Mouse (Mus musculus): ENCODE data around the gene Mcm6. TPM values are rescaled to one million over a fixed set of nuclear protein-coding genes. Genes with fewer than 3 reads are reported as not detected.
A peak's percentile ranks its signal among the peaks of the same experiment; 100 is the strongest.

Mcm6 gene
- polyA plus RNA-seq, 1 experiment from 2014 or later = 248 TPM

DNA sequence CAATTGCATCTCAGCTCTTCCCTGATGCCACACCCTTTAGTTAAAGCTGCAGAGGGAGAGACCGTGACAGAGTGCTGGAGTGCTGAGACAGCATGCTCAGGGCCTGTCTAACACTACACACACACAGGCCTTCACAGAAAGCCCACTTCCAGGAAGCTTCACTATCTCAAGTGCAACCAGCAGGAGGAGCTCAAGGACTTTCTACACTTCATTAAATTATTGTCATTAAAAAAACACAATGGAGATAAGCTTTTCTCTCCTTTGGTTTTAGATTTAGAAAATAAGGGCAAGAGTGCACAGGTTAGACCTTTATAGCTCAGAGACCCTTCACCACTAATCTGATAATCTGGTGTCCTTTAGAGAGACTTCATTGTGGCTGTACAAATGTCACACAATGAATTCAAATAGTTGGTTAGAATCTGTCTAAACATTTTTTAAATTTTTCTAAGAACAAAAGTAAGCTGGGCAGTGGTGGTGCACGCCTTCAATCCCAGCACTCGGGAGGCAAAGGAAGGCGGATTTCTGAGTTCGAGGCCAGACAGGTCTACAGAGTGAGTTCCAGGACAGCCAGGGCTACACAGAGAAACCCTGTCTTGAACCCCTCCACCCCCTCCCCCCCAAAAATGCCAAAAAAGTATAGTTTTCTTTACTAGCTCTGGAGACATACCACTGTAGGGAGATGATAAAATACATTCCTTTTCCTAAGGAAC lies 9.4 kb upstream of the Mcm6 start:
- Histone ChIP-seq H3K4me1 (no peaks in the 10 kb centered on the region), H3K27me3 (ENCODE audit: insufficient read depth, poor library complexity, severe bottlenecking) (no peaks in the 10 kb centered on the region), H3K36me3 (peaks cover 45% of the 10 kb centered on the region), H3K27ac (no peak overlapping the region), H3K4me3 (no peak overlapping the region), H3K9me3 (no peaks in the 10 kb centered on the region)
- DNase-seq (ENCODE audit: low spot score) = no peak
- WGBS = 77% methylated on average over 5 of the region's 5 CpGs

- Histone ChIP-seq H3K27ac (no peak overlapping the region), H3K4me3 (no peak overlapping the region), H3K27me3 (ENCODE audit: insufficient read depth, poor library complexity, severe bottlenecking) (no peaks in the 10 kb centered on the region), H3K9me3 (no peaks in the 10 kb centered on the region), H3K36me3 (peaks cover 44% of the 10 kb centered on the region), H3K4me1 (peaks cover 17% of the 10 kb centered on the region)
- whole genome bisulfite sequencing = 54% methylated on average over 2 of the region's 2 CpGs
- no peak for DNase-seq (ENCODE audit: low spot score)
Observed at GRCm38 (mm10) chr1:128360601-128361000, 1.1 kb upstream of the Mcm6 start.

- Histone ChIP-seq H3K9me3 (no peaks in the 10 kb centered on the region), H3K36me3 (peaks cover 50% of the 10 kb centered on the region), H3K27ac (peak overlapping the region; percentile 97), H3K4me1 (peaks cover 17% of the 10 kb centered on the region), H3K27me3 (ENCODE audit: insufficient read depth, poor library complexity, severe bottlenecking) (no peaks in the 10 kb centered on the region), H3K4me3 (peak overlapping the region; percentile 92)
- DNase-seq (ENCODE audit: low spot score) = peak; percentile 79
- WGBS = under 1% methylated on average over 35 of the region's 35 CpGs
Observed at GRCm38 (mm10) chr1:128358916-128359553, 429 bp downstream of the Mcm6 start.

DNA sequence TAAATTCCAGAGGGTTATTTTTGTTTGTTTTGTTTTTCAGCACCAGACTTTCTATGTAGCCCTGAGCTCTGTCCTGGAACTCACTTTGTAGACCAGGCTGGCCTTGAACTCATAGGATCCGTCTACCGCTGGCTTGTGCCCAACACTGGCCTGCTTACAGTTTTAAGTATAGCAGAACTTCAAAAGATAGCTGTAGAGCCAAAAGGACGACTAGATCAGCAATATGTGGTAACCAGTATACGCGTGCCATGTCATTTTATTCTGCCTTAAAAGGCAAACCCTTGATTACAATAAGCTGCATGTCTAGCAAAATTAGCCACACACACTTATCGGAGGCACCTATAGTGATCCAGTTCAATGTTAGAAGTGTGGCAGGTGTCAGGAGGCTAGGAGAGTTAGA lies 1.2 kb downstream of the Mcm6 start:
- H3K27ac ChIP-seq = peak overlapping the region; percentile 97
- H3K36me3 ChIP-seq = peaks cover 52% of the 10 kb centered on the region
- WGBS = 71% methylated on average over 6 of the region's 6 CpGs

GRCm38 (mm10) chr1:128357452-128357851 lies 2.0 kb downstream of the Mcm6 start:
- Histone ChIP-seq H3K4me3 (peak overlapping the region; percentile 92; the same call in 1 of the 2 replicates), H3K27me3 (ENCODE audit: insufficient read depth, poor library complexity, severe bottlenecking) (no peaks in the 10 kb centered on the region), H3K36me3 (peaks cover 52% of the 10 kb centered on the region), H3K27ac (no peak overlapping the region), H3K4me1 (peaks cover 17% of the 10 kb centered on the region), H3K9me3 (no peaks in the 10 kb centered on the region)
- 57% methylated on average over 3 of the region's 3 CpGs for WGBS
- no peak for DNase-seq (ENCODE audit: low spot score)

More for the DNA sequence above, 1.2 kb downstream of the Mcm6 start:
- no peaks in the 10 kb centered on the region for H3K9me3 ChIP-seq
- DNase-seq (ENCODE audit: low spot score) = no peak
- no peaks in the 10 kb centered on the region for H3K27me3 ChIP-seq (ENCODE audit: insufficient read depth, poor library complexity, severe bottlenecking)
- H3K4me3 ChIP-seq = peak overlapping the region; percentile 92
- peaks cover 17% of the 10 kb centered on the region for H3K4me1 ChIP-seq

DNA sequence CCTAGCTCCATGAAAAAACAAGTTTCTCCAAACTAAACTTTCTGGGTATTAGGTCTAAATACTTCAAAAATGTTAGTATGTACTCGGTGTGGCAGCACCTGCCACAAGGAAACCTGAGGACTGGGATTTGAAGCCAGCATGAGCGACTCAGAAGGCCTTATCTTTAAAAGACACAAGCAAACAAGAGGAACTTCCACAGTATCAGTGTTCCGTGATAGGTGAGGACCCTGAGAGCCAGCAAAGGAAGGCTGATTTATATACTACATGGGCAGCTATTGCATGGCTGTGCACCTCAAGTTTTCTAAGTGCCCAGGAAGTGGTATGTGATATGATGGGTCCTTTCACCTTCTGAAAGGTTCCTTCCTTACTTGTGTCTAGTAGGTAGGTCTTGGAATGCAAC lies 6.4 kb downstream of the Mcm6 start:
- peaks cover 84% of the 10 kb centered on the region for H3K36me3 ChIP-seq
- H3K9me3 ChIP-seq = no peaks in the 10 kb centered on the region
- no peak overlapping the region for H3K4me3 ChIP-seq
- peaks cover 11% of the 10 kb centered on the region for H3K4me1 ChIP-seq
- no peak overlapping the region for H3K27ac ChIP-seq
- DNase-seq (ENCODE audit: low spot score) = no peak
- WGBS = 67% methylated on average over 3 of the region's 3 CpGs
- H3K27me3 ChIP-seq (ENCODE audit: insufficient read depth, poor library complexity, severe bottlenecking) = no peaks in the 10 kb centered on the region

DNA sequence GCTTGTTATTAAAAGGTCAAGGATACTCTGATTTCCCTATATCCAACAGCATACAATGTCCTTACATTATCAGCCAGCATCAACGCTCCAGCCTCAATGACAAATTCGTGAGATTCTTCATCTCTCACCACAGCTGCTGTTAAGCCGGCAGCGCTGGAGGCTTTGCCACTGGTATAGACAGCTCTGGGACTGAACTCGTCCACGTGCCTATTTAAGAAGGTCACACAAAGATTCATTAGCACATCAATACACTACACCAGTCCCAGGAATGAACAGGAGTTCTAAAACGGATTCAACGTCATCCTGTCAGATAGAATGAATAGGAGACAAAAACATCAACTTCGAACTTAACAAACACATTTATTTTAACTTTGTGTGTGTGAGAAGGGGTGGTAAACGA lies 15.2 kb downstream of the Mcm6 start:
- H3K27ac ChIP-seq = no peak overlapping the region
- no peaks in the 10 kb centered on the region for H3K27me3 ChIP-seq (ENCODE audit: insufficient read depth, poor library complexity, severe bottlenecking)
- no peaks in the 10 kb centered on the region for H3K4me1 ChIP-seq
- WGBS = 90% methylated on average over 10 of the region's 10 CpGs
- H3K36me3 ChIP-seq = peaks cover 94% of the 10 kb centered on the region
- H3K9me3 ChIP-seq = no peaks in the 10 kb centered on the region
- H3K4me3 ChIP-seq = no peak overlapping the region
- peak; percentile 24 for DNase-seq (ENCODE audit: low spot score)

- DNase-seq (ENCODE audit: low spot score) = no peak
- H3K27me3 ChIP-seq (ENCODE audit: insufficient read depth, poor library complexity, severe bottlenecking) = no peaks in the 10 kb centered on the region
- H3K9me3 ChIP-seq = no peaks in the 10 kb centered on the region
- no peaks in the 10 kb centered on the region for H3K4me1 ChIP-seq
- H3K36me3 ChIP-seq = peaks cover 96% of the 10 kb centered on the region
- no peak overlapping the region for H3K4me3 ChIP-seq
- 73% methylated on average over 13 of the region's 13 CpGs for WGBS
- no peak overlapping the region for H3K27ac ChIP-seq
Observed at GRCm38 (mm10) chr1:128337708-128338320, 21.6 kb downstream of the Mcm6 start.

DNA sequence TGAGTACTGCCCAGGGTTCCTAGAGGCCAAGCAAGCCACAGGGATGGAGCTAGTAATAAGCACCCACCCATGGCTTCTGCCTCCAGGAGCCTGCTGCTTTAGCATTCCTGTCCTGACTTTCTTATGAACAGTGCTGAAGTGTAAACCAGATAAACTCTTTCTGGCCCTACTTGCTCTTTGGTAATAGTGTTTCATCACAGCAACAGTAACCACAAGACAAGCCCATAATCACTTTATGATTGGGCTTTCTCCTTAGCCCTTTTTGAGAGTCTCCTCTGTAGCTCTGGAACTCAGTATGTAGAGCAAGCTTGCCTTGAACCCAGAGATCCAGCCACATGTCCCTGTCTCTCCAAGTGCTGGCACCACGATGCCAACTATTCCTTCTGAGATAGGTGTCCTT lies 29.2 kb downstream of the Mcm6 start:
- H3K9me3 ChIP-seq = no peaks in the 10 kb centered on the region
- H3K4me3 ChIP-seq = no peak overlapping the region
- no peaks in the 10 kb centered on the region for H3K4me1 ChIP-seq
- no peak overlapping the region for H3K27ac ChIP-seq
- 100% methylated on average over 1 of the region's 1 CpGs for WGBS
- no peak for DNase-seq (ENCODE audit: low spot score)
- no peaks in the 10 kb centered on the region for H3K27me3 ChIP-seq (ENCODE audit: insufficient read depth, poor library complexity, severe bottlenecking)
- peaks cover 82% of the 10 kb centered on the region for H3K36me3 ChIP-seq

GRCm38 (mm10) chr1:128328218-128328617 lies 31.2 kb downstream of the Mcm6 start, which contains the start of gene Lct:
Gene Lct, minus strand, starts transcription at chr1:128328318.
- H3K4me3 ChIP-seq = no peak within 1 kb of the TSS
- peaks cover 64% of the 10 kb centered on the region for H3K36me3 ChIP-seq
- no peak within 1 kb of the TSS for H3K27ac ChIP-seq
- no peaks in the 10 kb centered on the region for H3K27me3 ChIP-seq (ENCODE audit: insufficient read depth, poor library complexity, severe bottlenecking)
- H3K4me1 ChIP-seq = peaks cover 5% of the 10 kb centered on the region
- no peaks in the 10 kb centered on the region for H3K9me3 ChIP-seq
- no peak for DNase-seq (ENCODE audit: low spot score)
- 75% methylated on average over 3 of the region's 3 CpGs for WGBS

- peaks cover 8% of the 10 kb centered on the region for H3K4me1 ChIP-seq
- H3K9me3 ChIP-seq = no peaks in the 10 kb centered on the region
- H3K36me3 ChIP-seq = peaks cover 54% of the 10 kb centered on the region
- no peak overlapping the region for H3K4me3 ChIP-seq
- no peaks in the 10 kb centered on the region for H3K27me3 ChIP-seq (ENCODE audit: insufficient read depth, poor library complexity, severe bottlenecking)
- WGBS = 77% methylated on average over 1 of the region's 1 CpGs
- no peak overlapping the region for H3K27ac ChIP-seq
- DNase-seq (ENCODE audit: low spot score) = no peak
Observed at GRCm38 (mm10) chr1:128327165-128327564, 32.3 kb downstream of the Mcm6 start.

DNA sequence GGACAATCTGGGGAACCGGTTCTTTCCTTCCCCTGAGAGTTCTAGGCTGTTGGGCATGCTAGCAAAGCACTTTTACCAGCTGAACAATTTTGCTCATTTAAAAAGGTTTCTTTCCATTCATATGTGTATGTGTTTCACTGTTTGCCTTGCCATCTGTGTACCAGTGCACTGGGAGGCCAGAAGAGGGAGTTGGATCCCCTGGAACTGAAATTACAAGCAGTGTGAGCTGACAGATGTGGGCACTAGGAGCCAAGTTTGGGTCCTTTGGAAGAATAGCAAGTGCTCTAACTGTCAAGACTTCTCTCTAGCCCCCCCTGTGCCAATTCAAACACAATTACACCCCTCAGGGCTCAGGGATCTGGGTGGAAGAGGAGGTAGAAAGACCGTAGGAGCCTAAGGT lies 34.7 kb downstream of the Mcm6 start:
- Histone ChIP-seq H3K27ac (no peak overlapping the region), H3K27me3 (ENCODE audit: insufficient read depth, poor library complexity, severe bottlenecking) (no peaks in the 10 kb centered on the region), H3K36me3 (peaks cover 30% of the 10 kb centered on the region), H3K4me3 (no peak overlapping the region), H3K4me1 (peaks cover 8% of the 10 kb centered on the region), H3K9me3 (no peaks in the 10 kb centered on the region)
- DNase-seq (ENCODE audit: low spot score) = no peak
- 84% methylated on average over 2 of the region's 2 CpGs for WGBS

DNA sequence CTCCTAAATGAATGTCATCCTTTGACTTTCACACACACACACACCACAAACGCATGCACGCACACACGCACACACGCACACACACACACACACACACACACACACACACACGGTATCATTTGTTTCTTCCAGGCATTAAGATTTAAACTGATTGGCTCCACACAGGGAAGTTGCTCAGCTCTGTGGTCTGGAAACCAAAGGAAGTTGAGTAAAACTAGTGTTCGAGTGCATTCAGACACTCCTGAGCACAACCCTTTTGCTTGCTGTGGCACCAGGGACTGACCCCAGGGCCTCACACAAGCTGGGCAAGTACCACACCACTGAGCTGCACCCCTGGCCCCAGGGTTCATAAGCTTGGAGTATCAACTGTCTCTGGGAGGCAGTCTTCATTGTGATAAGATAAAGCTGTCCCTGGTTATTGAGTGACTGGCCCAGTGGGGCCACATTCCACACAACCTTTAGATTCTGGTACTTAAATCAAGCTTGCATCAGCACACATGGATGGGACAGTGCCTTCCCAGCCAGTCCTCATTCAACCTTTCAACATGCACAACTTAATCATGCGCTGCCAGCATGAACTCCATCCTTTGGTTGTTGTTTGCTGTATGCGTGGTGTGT lies 36.3 kb downstream of the Mcm6 start:
- no peak overlapping the region for H3K27ac ChIP-seq
- H3K4me3 ChIP-seq = no peak overlapping the region
- WGBS = 80% methylated on average over 8 of the region's 8 CpGs
- H3K9me3 ChIP-seq = no peaks in the 10 kb centered on the region
- peaks cover 8% of the 10 kb centered on the region for H3K4me1 ChIP-seq
- H3K36me3 ChIP-seq = peaks cover 20% of the 10 kb centered on the region
- no peaks in the 10 kb centered on the region for H3K27me3 ChIP-seq (ENCODE audit: insufficient read depth, poor library complexity, severe bottlenecking)
- no peak for DNase-seq (ENCODE audit: low spot score)

Data from heart, embryonic 10.5 days (tissue).